Mouse (Mus musculus): ENCODE data around the gene Nol11.

The Nol11 gene

GRCm38 (mm10) chr11:107188565-107189552 is at the start of gene Nol11:
TSS of gene Nol11 (minus strand) at chr11:107189381.
- DNase-seq (ENCODE audit: low read depth), result peak; percentile 99

DNA sequence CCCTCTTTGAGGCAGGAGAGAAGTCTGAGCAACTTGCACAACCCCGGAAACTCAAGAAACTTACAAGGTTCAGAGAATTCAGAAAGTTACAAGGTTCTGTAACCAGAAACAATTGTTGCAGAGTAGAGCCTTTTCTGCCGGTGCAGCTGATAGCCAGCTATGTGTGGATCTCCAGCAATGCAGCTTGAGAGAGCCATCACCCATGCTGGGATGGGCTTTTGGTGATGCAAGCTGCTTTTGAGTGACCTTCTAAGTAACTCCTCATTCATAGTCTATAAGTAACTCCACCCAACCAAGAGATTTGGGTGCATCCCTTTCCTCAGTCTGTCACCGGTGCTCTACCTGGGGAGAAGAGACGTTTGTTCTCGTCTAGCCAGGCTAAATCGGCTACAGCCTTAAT is 49.3 kb upstream of the Nol11 start:
- DNase-seq (ENCODE audit: low read depth), result no peak

GRCm38 (mm10) chr11:107237532-107237931 is 48.4 kb upstream of the Nol11 start:
- DNase-seq (ENCODE audit: low read depth), result no peak

DNA sequence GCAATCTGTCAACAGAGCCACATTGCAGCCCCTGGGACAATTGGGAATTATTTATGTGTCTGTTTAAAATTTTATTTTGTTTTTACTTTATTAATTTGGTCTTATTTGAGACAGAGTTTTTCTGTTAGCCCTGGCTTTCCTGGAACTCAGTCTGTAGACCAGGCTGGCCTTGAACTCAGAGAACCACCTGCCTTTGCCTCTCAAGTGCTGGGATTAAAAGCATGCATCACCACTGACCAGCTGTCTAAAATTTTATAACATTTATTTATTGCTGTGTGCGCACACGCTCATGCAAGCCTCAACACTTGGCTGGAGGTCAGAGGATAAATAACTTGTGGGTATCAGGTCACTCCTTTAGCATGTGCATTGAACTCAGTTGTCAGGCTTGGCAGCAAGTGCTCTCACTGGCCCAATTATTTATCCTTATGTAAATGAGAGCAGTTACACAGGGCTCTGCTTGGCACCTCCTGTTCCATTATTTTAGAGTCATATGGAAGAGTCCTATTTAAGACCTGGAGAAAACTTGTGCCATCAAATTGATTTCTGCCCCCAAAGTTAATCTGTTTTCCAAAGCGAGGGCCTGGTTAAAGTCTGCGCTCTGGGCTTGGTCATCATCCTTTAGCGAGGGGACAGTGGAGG is 44.2 kb upstream of the Nol11 start:
- DNase-seq (ENCODE audit: low read depth), result no peak

GRCm38 (mm10) chr11:107230128-107230527 is 40.9 kb upstream of the Nol11 start:
- no peak for DNase-seq (ENCODE audit: low read depth)

GRCm38 (mm10) chr11:107226431-107226830 is 37.2 kb upstream of the Nol11 start:
- DNase-seq (ENCODE audit: low read depth), result no peak

GRCm38 (mm10) chr11:107226013-107226412 is 36.8 kb upstream of the Nol11 start:
- no peak for DNase-seq (ENCODE audit: low read depth)

GRCm38 (mm10) chr11:107225301-107225700 is 36.1 kb upstream of the Nol11 start:
- DNase-seq (ENCODE audit: low read depth), result no peak

DNA sequence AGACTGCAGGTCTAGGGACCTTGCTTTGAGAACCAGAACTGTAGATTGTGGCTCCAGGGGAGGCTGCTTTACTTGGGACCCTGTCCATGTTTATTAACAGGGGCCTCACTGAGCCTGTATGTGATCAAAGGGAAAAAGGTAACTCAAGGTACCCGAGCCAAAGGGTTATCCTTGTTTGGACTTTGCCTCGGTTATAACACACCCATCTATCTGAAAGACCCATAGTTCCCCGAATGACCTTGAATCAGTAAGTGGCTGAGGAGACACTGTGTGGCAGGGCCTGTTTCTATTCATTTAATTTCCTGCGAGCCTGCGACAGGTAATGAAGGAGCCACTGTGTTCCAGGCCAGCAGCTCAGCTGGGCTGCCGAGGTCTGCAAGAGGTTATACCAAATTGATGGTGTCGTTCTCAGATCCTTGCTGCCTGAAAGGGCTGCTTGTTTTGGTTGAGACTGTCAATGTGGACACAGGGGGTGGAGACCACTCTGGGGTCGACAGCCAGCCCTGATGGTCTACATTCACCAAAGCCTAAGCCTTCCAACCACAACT is 34.6 kb upstream of the Nol11 start:
- DNase-seq (ENCODE audit: low read depth), result no peak

- no peak for DNase-seq (ENCODE audit: low read depth)
Observed at GRCm38 (mm10) chr11:107223169-107223561, 34.0 kb upstream of the Nol11 start.

GRCm38 (mm10) chr11:107222531-107223168 is 33.5 kb upstream of the Nol11 start:
- no peak for DNase-seq (ENCODE audit: low read depth)

- DNase-seq (ENCODE audit: low read depth), result no peak
Observed at GRCm38 (mm10) chr11:107215111-107215510, 25.9 kb upstream of the Nol11 start.

- DNase-seq (ENCODE audit: low read depth), result peak; percentile 79
Observed at GRCm38 (mm10) chr11:107213745-107214144, 24.6 kb upstream of the Nol11 start.

GRCm38 (mm10) chr11:107209818-107210217 is 20.6 kb upstream of the Nol11 start:
- DNase-seq (ENCODE audit: low read depth), result no peak

DNA sequence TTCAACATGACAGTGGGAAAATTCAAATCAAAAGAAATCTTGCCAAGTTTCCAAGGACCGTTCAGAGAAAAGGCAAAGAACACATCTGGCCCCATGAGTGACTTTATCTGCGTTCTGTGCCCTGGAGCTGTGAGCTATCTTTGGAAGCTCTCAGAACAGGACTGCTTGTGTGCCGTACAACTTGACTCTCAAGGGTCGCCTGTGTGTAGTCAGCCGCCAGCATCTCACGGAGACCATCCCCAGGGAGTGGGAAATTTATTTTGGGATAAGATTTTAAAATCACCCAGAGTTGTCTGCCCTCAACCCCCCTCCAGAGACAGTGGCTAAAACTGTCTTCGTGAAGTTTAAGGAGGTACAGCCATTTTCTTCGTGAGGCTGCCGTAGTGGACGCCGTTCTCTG is 12.6 kb upstream of the Nol11 start:
- no peak for DNase-seq (ENCODE audit: low read depth)

GRCm38 (mm10) chr11:107199281-107199680 is 10.1 kb upstream of the Nol11 start:
- DNase-seq (ENCODE audit: low read depth), result no peak

DNA sequence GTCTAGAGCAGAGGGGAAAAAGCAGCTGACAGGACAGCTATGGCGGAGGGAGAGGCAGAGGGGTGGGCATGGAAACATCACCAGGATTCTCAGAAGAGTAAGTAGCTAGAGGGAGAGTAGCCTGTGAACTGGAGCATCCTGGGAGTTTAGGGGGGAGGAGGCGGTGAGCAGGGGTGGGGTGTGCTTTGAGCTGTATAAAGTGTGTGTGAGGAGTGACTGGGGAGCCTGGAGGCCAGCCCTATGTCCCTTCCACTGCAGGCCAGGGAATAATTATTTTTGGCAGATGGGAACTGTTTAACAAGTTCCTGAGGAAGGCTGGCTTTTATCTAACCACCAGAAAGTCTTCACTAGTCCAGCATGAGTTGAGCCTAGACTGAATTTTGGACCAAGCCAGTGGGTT is 6.2 kb upstream of the Nol11 start:
- DNase-seq (ENCODE audit: low read depth), result no peak

DNA sequence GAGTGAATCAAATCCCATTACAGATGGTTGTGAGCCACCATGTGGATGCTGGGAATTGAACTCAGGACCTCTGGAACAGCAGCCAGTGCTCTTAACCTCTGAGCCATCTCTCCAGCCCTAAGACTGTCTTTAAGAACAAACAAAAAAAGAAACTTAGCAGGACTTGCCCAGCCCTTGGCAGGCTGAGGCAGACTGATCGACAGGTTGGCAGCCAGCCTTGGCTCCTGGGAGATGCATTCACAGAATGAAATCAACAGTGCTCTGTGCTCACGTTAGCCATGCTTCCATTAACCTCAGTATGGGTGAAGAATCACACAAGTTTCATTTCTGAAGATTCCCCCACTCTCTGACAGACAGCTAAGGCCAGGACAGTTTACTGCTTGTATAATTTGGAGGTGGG is 1.2 kb upstream of the Nol11 start:
- no peak for DNase-seq (ENCODE audit: low read depth)

GRCm38 (mm10) chr11:107183777-107184176 is 5.4 kb downstream of the Nol11 start:
- no peak for DNase-seq (ENCODE audit: low read depth)

GRCm38 (mm10) chr11:107161215-107161614 is 28.0 kb downstream of the Nol11 start:
- DNase-seq (ENCODE audit: low read depth), result no peak

- DNase-seq (ENCODE audit: low read depth), result peak; percentile 76
Observed at GRCm38 (mm10) chr11:107159034-107159433, 30.1 kb downstream of the Nol11 start.

- no peak for DNase-seq (ENCODE audit: low read depth)
Observed at GRCm38 (mm10) chr11:107156977-107157642, 32.1 kb downstream of the Nol11 start.
